Mouse (Mus musculus) erythroblast, embryonic 14.5 days (primary cell): ENCODE results near the gene Naa15. TPM values are rescaled to one million over a fixed set of nuclear protein-coding genes. Genes with fewer than 3 reads are reported as not detected.

Source experiments
- H3K27me3 ChIP-seq: 2 replicates; pipeline ENCODE4 v1.6.1; 2012; ENCODE audit warnings: inconsistent platforms; ENCODE audit not compliant: control insufficient read depth
- H3K36me3 ChIP-seq: 2 replicates; pipeline ENCODE4 v1.6.1; 2012; ENCODE audit warnings: mild to moderate bottlenecking, inconsistent platforms; ENCODE audit not compliant: control insufficient read depth
- H3K4me1 ChIP-seq: 2 replicates; pipeline ENCODE4 v1.6.1; 2012; ENCODE audit warnings: inconsistent platforms; ENCODE audit not compliant: control insufficient read depth
- H3K4me3 ChIP-seq: replicated peaks from 2 replicates; pipeline ENCODE3; 2012; ENCODE audit warnings: moderate library complexity, mild to moderate bottlenecking, inconsistent platforms
- H3K9me3 ChIP-seq: 2 replicates; pipeline ENCODE4 v1.6.1; 2012; ENCODE audit warnings: low read length, inconsistent platforms, mixed read lengths; ENCODE audit not compliant: control insufficient read depth
- GATA1 ChIP-seq: IDR thresholded peaks from 2 replicates; pipeline ENCODE4 v1.6.1; 2012; ENCODE audit warnings: low read length, inconsistent platforms, mixed read lengths
- TAL1 ChIP-seq: IDR thresholded peaks from 3 replicates; pipeline ENCODE4 v1.6.1; 2012; ENCODE audit warnings: low read length, inconsistent platforms, mixed read lengths
- polyA plus RNA-seq: library from polyadenylated mRNA; stranded (reverse); fragments of >175 nt; gene quantifications from 2 replicates; pipeline ENCODE4 v1.2.3, GENCODE M21; 2012

The Naa15 gene
- polyA plus RNA-seq, 1 experiment, result 1.2 TPM

GRCm38 (mm10) chr3:51510903-51511302 lies 96.0 kb downstream of the Naa15 start:
- Histone ChIP-seq H3K4me1 (peaks cover 4% of the 10 kb centered on the region), H3K9me3 (no peaks in the 10 kb centered on the region), H3K4me3 (peak overlapping the region; percentile 42), H3K27me3 (no peaks in the 10 kb centered on the region; the same call in 1 of the 2 replicates), H3K36me3 (no peaks in the 10 kb centered on the region)
- TF ChIP-seq GATA1 (no peak), TAL1 (no peak)

DNA sequence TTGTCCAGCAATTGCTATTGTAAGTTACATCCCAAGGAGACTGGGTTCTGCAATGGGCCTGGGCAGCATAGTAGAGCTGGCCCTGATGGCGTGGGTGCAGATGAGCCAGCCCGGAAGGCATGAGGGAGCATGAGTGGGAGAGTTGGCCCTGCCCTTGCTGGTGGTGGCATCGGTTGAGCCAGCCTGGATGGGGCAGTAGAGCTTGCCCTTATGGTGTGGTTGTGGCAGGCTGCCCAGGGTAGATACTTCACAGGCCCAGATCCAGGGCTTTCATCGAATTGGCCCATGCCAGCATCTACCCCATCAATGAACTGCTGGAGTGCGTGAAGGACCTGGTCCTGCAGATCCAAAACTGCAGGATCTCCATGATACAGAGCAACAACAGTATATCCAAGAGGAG lies 97.0 kb downstream of the Naa15 start:
- Histone ChIP-seq H3K4me1 (peaks cover 7% of the 10 kb centered on the region), H3K36me3 (no peaks in the 10 kb centered on the region), H3K27me3 (no peaks in the 10 kb centered on the region; the same call in 1 of the 2 replicates), H3K4me3 (no peak overlapping the region), H3K9me3 (no peaks in the 10 kb centered on the region)
- no peak for TF ChIP-seq GATA1
- no peak for TF ChIP-seq TAL1

- Histone ChIP-seq H3K9me3 (no peaks in the 10 kb centered on the region), H3K4me3 (no peak overlapping the region), H3K36me3 (peaks cover 3% of the 10 kb centered on the region), H3K27me3 (no peaks in the 10 kb centered on the region), H3K4me1 (peaks cover 30% of the 10 kb centered on the region)
- TF ChIP-seq GATA1 (no peak), TAL1 (no peak)
These were observed 102.5 kb downstream of the Naa15 start for GRCm38 (mm10) chr3:51517467-51517866.

- peaks cover 30% of the 10 kb centered on the region for H3K4me1 ChIP-seq
- H3K4me3 ChIP-seq, result peak overlapping the region; percentile 43
- no peaks in the 10 kb centered on the region for H3K27me3 ChIP-seq
- H3K36me3 ChIP-seq, result peaks cover 3% of the 10 kb centered on the region
- no peak for TF ChIP-seq TAL1
- TF ChIP-seq GATA1, result no peak
- H3K9me3 ChIP-seq, result no peaks in the 10 kb centered on the region
These were observed 103.2 kb downstream of the Naa15 start for GRCm38 (mm10) chr3:51517878-51518762.

- H3K4me1 ChIP-seq, result peaks cover 30% of the 10 kb centered on the region
- no peak for TF ChIP-seq GATA1
- TF ChIP-seq TAL1, result no peak
- no peaks in the 10 kb centered on the region for H3K9me3 ChIP-seq
- no peaks in the 10 kb centered on the region for H3K27me3 ChIP-seq
- H3K36me3 ChIP-seq, result peaks cover 7% of the 10 kb centered on the region
- H3K4me3 ChIP-seq, result peak overlapping the region; percentile 43
These were observed 103.8 kb downstream of the Naa15 start for GRCm38 (mm10) chr3:51518763-51519121.

- Histone ChIP-seq H3K9me3 (no peaks in the 10 kb centered on the region), H3K4me3 (no peak overlapping the region), H3K4me1 (peaks cover 30% of the 10 kb centered on the region), H3K27me3 (no peaks in the 10 kb centered on the region), H3K36me3 (peaks cover 17% of the 10 kb centered on the region)
- TF ChIP-seq GATA1, result no peak
- TF ChIP-seq TAL1, result no peak
These were observed 106.3 kb downstream of the Naa15 start for GRCm38 (mm10) chr3:51521262-51521661.

- H3K4me1 ChIP-seq, result no peaks in the 10 kb centered on the region
- H3K36me3 ChIP-seq, result peaks cover 32% of the 10 kb centered on the region
- no peaks in the 10 kb centered on the region for H3K9me3 ChIP-seq
- no peak overlapping the region for H3K4me3 ChIP-seq
- H3K27me3 ChIP-seq, result no peaks in the 10 kb centered on the region
- TF ChIP-seq GATA1 (no peak), TAL1 (no peak)
These were observed 110.3 kb downstream of the Naa15 start for GRCm38 (mm10) chr3:51525186-51525785.

Other genes with a start within 250 kb of the Naa15 start
- gene Noct, start 190.7 kb upstream of the Naa15 start, polyA plus RNA-seq, result 4.8 and 6.1 TPM in 2 replicates
- 1.1 and 1.4 TPM in 2 replicates for gene Elf2, start 74.5 kb upstream of the Naa15 start, polyA plus RNA-seq
- 0.08 TPM in 2 replicates for gene Mgarp, start 18.4 kb upstream of the Naa15 start, polyA plus RNA-seq
- 4.2 and 5.7 TPM in 2 replicates for gene Ndufc1, start 6.2 kb upstream of the Naa15 start, polyA plus RNA-seq
- 0.09 and 0.18 TPM in 2 replicates for gene Rab33b, start 68.8 kb downstream of the Naa15 start, polyA plus RNA-seq
- 0.02 and 0.24 TPM in 2 replicates for gene Setd7, start 145.7 kb downstream of the Naa15 start, polyA plus RNA-seq
- not detected in 2 replicates for gene Mgst2, start 245.2 kb downstream of the Naa15 start, polyA plus RNA-seq